Mouse (Mus musculus) heart, embryonic 12.5 days (tissue): ENCODE results near the gene Gm11111. TPM values are rescaled to one million over a fixed set of nuclear protein-coding genes. Genes with fewer than 3 reads are reported as not detected.
"Not testable (repeated sequence)": the region's sequence is repeated elsewhere in the genome, so short reads cannot be mapped to it uniquely, and the experiment has no call there.

Experiments
- ATAC-seq: fragments of 200-750 bp; cut with Nextera tagmentation; 2 replicates; pipeline ENCODE4 v1.8.0; 2017; ENCODE audit warnings: moderate TSS enrichment, moderate library complexity; ENCODE audit not compliant: insufficient number of reproducible peaks, low FRiP score
- H3K27ac ChIP-seq: fragments of 300-500 bp; sonication (generic); 2 replicates; pipeline ENCODE4 v1.5.1; 2016; ENCODE audit warnings: mild to moderate bottlenecking, moderate library complexity; ENCODE audit not compliant: poor library complexity, severe bottlenecking
- H3K27me3 ChIP-seq: fragments of 300-500 bp; sonication (generic); replicated peaks from 2 replicates; pipeline ENCODE4 v1.6.1; 2016; ENCODE audit warnings: mild to moderate bottlenecking, moderate library complexity
- H3K36me3 ChIP-seq: fragments of 300-500 bp; sonication (generic); 2 replicates; pipeline ENCODE4 v1.6.1; 2016; ENCODE audit warnings: mild to moderate bottlenecking, moderate library complexity
- H3K4me1 ChIP-seq: fragments of 300-500 bp; sonication (generic); replicated peaks from 2 replicates; pipeline ENCODE4 v1.6.1; 2016; ENCODE audit warnings: mild to moderate bottlenecking
- H3K4me2 ChIP-seq: fragments of 300-500 bp; sonication (generic); 2 replicates; pipeline ENCODE4 v1.6.1; 2016; ENCODE audit warnings: mild to moderate bottlenecking, moderate library complexity
- H3K4me3 ChIP-seq: fragments of 300-500 bp; sonication (generic); 2 replicates; pipeline ENCODE4 v1.5.1; 2016; ENCODE audit warnings: mild to moderate bottlenecking
- H3K9ac ChIP-seq: fragments of 300-500 bp; sonication (generic); 2 replicates; pipeline ENCODE4 v1.6.1; 2016; ENCODE audit warnings: mild to moderate bottlenecking, moderate library complexity
- H3K9me3 ChIP-seq: fragments of 300-500 bp; sonication (generic); replicated peaks from 2 replicates; pipeline ENCODE4 v1.6.1; 2016; ENCODE audit warnings: mild to moderate bottlenecking, moderate library complexity
- WGBS: fragments of 180-500 bp; shearing (Covaris S2); methylation state at CpG from one replicate; pipeline ENCODE4 v1.1.7; 2016; 5-methylcytosine and 5-hydroxymethylcytosine counted together
- polyA plus RNA-seq: library from polyadenylated mRNA; unstranded; fragments of >200 nt; fragmentation: Nextera tagmentation; extraction: Ambion mirVana; gene quantifications from 2 replicates; pipeline ENCODE4 v1.2.1, GENCODE M21; 2016

The Gm11111 gene
- polyA plus RNA-seq, 1 experiment from 2014 or later: not detected

DNA sequence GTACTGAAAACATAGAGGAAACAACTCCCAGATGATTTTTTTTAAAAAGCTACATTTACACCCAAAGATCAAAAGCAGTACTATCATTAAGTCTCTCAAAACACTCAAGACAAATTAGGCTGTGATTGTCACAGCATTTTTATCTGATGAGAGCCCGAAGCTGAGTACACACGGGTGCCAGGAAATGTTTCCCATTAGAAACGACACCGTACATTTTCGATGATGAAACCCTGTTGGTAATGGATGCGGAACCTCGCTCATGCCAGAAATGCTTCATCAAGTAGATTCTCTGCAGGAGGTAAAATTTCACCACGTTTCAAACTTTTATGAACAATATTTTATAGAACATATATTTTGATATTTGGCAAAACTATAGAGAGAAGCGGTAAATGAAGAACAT, 10.3 kb downstream of the Gm11111 start:
- Histone ChIP-seq H3K4me2 (no peak overlapping the region), H3K27me3 (no peaks in the 10 kb centered on the region), H3K4me3 (no peak overlapping the region), H3K36me3 (no peaks in the 10 kb centered on the region), H3K27ac (no peak overlapping the region), H3K9ac (no peak overlapping the region), H3K4me1 (0 out of 2 replicates have a peak, but pooled peaks cover 4% of the 10 kb centered on the region), H3K9me3 (no peaks in the 10 kb centered on the region)
- no peak for ATAC-seq
- WGBS: 73% methylated on average over 9 of the region's 9 CpGs

GRCm38 (mm10) chr5:98563801-98564200, 11.3 kb downstream of the Gm11111 start:
- H3K36me3 ChIP-seq: no peaks in the 10 kb centered on the region
- WGBS: 64% methylated on average over 9 of the region's 9 CpGs
- H3K9ac ChIP-seq: no peak overlapping the region
- no peaks in the 10 kb centered on the region for H3K9me3 ChIP-seq
- no peak for ATAC-seq
- peaks cover 5% of the 10 kb centered on the region; the same call in 1 of the 2 replicates for H3K4me1 ChIP-seq
- H3K4me3 ChIP-seq: no peak overlapping the region
- H3K27ac ChIP-seq: no peak overlapping the region
- no peaks in the 10 kb centered on the region for H3K27me3 ChIP-seq
- H3K4me2 ChIP-seq: no peak overlapping the region

DNA sequence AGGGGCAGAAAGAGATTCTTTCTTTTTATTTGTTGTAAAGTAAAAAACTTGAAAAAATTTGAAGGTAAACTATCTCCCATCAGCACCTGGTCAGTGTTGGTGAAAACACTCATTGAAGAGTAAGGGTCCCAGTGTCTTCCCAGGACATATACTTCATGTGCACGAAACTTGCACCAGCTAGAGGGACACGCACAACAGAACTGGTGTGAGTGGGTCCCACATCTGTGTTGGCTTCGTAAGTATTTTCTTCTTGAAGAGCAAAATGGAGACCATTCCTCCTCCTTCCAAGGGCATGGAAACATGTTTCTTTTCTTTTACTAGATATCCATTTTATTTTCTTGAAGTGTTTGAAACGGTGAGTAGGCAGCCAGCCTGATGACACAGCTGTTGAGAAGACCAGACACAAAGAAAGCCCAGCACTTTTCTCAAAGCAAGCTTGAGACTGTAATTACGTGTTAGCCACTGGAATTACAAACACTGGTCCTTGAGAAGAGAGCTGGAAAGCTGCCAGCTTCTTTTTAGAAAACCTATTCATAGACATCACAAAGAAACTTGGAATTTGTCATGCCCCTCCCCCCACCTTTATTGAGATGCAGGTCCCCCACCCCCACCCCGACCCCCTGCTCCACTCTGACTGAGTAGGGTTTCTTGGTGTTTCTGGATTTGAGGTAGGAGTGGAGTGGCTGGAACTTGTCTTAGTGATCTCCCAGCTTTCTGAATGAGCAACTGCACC, 14.1 kb downstream of the Gm11111 start:
- H3K36me3 ChIP-seq: no peaks in the 10 kb centered on the region
- no peaks in the 10 kb centered on the region for H3K9me3 ChIP-seq
- no peak overlapping the region for H3K9ac ChIP-seq
- H3K4me2 ChIP-seq: no peak overlapping the region
- ATAC-seq: no peak
- H3K4me3 ChIP-seq: no peak overlapping the region
- H3K27me3 ChIP-seq: no peaks in the 10 kb centered on the region
- peaks cover 11% of the 10 kb centered on the region for H3K4me1 ChIP-seq
- WGBS: 54% methylated on average over 6 of the region's 6 CpGs
- no peak overlapping the region for H3K27ac ChIP-seq

DNA sequence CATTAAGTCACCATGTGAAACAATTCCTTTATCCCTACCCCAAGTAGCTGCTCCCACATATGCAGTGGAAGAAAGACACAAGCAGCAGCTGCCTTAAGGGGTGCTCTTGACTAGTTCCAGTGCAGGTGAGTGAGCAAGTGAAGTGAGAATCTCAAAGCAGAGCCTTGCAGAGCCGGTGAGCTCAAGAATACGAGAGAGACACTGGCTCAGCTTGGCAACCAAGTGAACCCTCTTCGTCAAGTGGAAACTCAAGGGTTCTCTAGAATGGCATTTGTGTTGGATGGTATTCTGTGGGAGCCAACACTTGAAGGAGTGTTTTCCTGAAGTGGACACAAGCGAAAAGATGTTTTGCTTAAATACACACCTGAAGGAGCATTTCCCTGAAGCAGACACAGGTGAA, 16.0 kb downstream of the Gm11111 start:
- no peak for ATAC-seq
- peaks cover 11% of the 10 kb centered on the region for H3K4me1 ChIP-seq
- H3K36me3 ChIP-seq: no peaks in the 10 kb centered on the region
- no peak overlapping the region for H3K4me3 ChIP-seq
- 83% methylated on average over 4 of the region's 4 CpGs for WGBS
- H3K27me3 ChIP-seq: no peaks in the 10 kb centered on the region
- H3K27ac ChIP-seq: no peak overlapping the region
- H3K4me2 ChIP-seq: no peak overlapping the region
- H3K9ac ChIP-seq: no peak overlapping the region
- H3K9me3 ChIP-seq: no peaks in the 10 kb centered on the region

DNA sequence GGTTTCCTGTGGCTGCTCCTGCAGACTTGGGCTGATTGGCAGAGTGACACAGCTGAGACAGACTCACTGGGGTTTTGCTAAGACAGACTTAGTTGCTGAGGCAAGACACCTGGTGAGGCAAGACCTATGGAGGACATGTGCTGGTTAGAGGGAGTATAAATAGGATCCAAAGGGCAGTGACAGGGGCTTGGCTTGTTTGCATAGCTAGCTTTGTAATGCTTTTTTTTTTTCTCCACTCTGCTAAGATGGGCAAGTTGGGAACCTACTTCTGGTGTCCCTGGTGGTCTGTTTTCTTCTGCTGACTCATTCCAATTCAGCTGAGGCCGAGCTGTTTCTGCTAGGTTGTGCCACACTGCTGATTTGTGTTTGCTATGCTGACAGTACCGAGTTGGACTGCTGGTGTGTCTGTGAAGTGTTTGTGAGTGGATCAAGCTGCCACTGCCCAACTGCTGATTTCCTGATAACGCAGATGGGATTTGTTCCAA, 16.6 kb downstream of the Gm11111 start:
- no peak overlapping the region for H3K27ac ChIP-seq
- ATAC-seq: no peak
- H3K27me3 ChIP-seq: no peaks in the 10 kb centered on the region
- no peaks in the 10 kb centered on the region for H3K9me3 ChIP-seq
- no peak overlapping the region for H3K4me3 ChIP-seq
- no peak overlapping the region for H3K9ac ChIP-seq
- H3K4me2 ChIP-seq: no peak overlapping the region
- H3K4me1 ChIP-seq: peaks cover 11% of the 10 kb centered on the region
- no peaks in the 10 kb centered on the region for H3K36me3 ChIP-seq
- WGBS: 30% methylated on average over 3 of the region's 3 CpGs

GRCm38 (mm10) chr5:98572392-98572791, 19.9 kb downstream of the Gm11111 start:
- H3K4me1 ChIP-seq: peaks cover 7% of the 10 kb centered on the region
- no peak overlapping the region for H3K27ac ChIP-seq
- H3K36me3 ChIP-seq: no peaks in the 10 kb centered on the region
- ATAC-seq: no peak
- H3K9ac ChIP-seq: no peak overlapping the region
- 62% methylated on average over 4 of the region's 4 CpGs for WGBS
- H3K9me3 ChIP-seq: no peaks in the 10 kb centered on the region
- H3K4me3 ChIP-seq: no peak overlapping the region
- no peaks in the 10 kb centered on the region for H3K27me3 ChIP-seq
- H3K4me2 ChIP-seq: no peak overlapping the region

DNA sequence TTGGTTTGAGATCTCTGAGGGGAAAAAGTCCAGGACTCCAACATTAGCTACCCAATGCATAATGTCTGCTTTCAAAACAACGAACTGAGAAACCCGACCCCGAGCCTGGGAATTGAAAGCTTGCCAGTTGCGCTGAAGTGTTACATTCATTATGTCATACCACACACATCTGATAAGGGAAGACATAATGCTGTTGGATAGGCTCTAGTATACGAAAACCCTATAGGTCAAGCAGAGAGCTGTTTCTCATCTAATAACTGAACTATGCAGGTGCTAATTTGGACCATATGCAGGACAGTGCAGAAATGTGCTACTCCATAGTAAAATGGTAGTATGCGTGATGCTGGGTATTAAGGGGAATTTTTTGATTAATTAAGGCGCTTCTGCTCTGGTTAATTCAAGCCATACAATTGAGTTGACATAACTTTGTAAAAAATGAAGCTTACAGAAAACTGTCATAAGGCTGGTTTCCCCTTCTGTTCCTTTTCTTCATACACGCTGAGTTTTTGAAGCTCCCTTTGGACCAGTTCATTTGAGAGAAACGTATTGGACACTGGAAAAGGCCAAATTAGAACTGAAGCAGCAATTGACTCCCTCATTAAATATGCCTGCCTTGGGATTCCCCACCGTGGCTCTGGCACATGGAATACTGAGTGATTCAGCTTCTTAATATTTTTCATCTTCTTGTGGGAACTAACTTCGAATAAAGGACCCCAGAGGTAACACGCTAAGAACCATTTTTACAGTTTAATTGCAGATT, 22.4 kb downstream of the Gm11111 start:
- Histone ChIP-seq H3K36me3 (no peaks in the 10 kb centered on the region), H3K4me1 (no peaks in the 10 kb centered on the region), H3K9me3 (no peaks in the 10 kb centered on the region), H3K9ac (no peak overlapping the region), H3K27me3 (no peaks in the 10 kb centered on the region), H3K27ac (no peak overlapping the region), H3K4me2 (no peak overlapping the region), H3K4me3 (no peak overlapping the region)
- WGBS: 71% methylated on average over 12 of the region's 12 CpGs
- ATAC-seq: no peak

GRCm38 (mm10) chr5:98575471-98575834, 23.0 kb downstream of the Gm11111 start:
- Histone ChIP-seq H3K9ac (no peak overlapping the region), H3K27me3 (no peaks in the 10 kb centered on the region), H3K4me1 (no peaks in the 10 kb centered on the region), H3K4me2 (no peak overlapping the region), H3K36me3 (no peaks in the 10 kb centered on the region), H3K4me3 (no peak overlapping the region), H3K9me3 (no peaks in the 10 kb centered on the region), H3K27ac (no peak overlapping the region)
- 76% methylated on average over 4 of the region's 4 CpGs for WGBS
- ATAC-seq: no peak

GRCm38 (mm10) chr5:98576538-98576937, 24.0 kb downstream of the Gm11111 start:
- not testable (repeated sequence) for H3K4me1 ChIP-seq, H3K9ac ChIP-seq, H3K27ac ChIP-seq, H3K36me3 ChIP-seq, H3K4me2 ChIP-seq, ATAC-seq, H3K9me3 ChIP-seq, H3K27me3 ChIP-seq, H3K4me3 ChIP-seq
- WGBS: 75% methylated on average over 6 of the region's 6 CpGs

DNA sequence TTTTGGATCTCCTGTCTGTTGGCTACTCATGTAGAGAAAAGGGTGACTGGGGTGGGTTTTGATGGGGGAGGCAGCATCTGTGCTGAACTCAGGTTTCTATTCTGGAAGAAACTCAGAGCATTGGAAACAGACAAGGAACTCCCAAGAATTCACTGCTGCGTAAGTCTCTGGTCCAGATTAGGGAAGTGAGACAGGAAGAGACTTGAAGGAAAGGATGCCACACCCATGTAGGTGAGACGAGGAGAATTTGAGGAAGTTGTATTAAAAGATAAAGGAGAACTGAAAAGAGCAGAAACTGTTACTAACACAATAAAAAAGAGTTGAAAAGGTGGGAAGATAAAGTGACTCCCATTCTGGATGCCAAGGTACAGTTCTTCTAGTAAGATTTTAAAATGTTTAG, 25.9 kb downstream of the Gm11111 start:
- no peak overlapping the region for H3K9ac ChIP-seq
- H3K9me3 ChIP-seq: no peaks in the 10 kb centered on the region
- no peaks in the 10 kb centered on the region for H3K36me3 ChIP-seq
- no peak for ATAC-seq
- H3K27ac ChIP-seq: no peak overlapping the region
- no peak overlapping the region for H3K4me3 ChIP-seq
- 49% methylated on average over 2 of the region's 2 CpGs for WGBS
- no peaks in the 10 kb centered on the region for H3K4me1 ChIP-seq
- no peaks in the 10 kb centered on the region for H3K27me3 ChIP-seq
- no peak overlapping the region for H3K4me2 ChIP-seq

DNA sequence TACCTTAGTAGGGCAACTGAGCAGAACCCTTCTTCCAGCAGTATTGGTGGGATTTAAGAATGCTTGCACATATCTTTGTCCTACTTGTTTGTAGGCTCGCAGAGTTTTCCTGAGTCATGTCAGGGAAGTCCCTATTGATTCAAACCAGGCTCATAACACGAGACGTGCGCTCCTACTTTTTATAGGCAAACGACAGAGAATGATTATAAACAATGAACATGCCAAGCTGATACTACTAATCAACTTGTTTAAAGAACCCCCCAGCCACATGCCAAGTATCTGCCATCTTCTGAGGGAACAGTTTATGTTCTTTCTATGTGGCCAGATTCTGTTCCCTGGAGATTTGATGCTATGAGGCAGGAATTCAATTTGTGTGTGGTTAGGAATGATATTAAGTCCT, 28.3 kb downstream of the Gm11111 start:
- H3K36me3 ChIP-seq: no peaks in the 10 kb centered on the region
- no peaks in the 10 kb centered on the region for H3K27me3 ChIP-seq
- no peaks in the 10 kb centered on the region for H3K9me3 ChIP-seq
- ATAC-seq: no peak
- H3K4me2 ChIP-seq: no peak overlapping the region
- WGBS: 60% methylated on average over 5 of the region's 5 CpGs
- no peak overlapping the region for H3K27ac ChIP-seq
- H3K4me3 ChIP-seq: no peak overlapping the region
- H3K4me1 ChIP-seq: no peaks in the 10 kb centered on the region
- no peak overlapping the region for H3K9ac ChIP-seq
